Mouse (Mus musculus) embryonic facial prominence, embryonic 12.5 days (tissue): ENCODE data around the gene Gpx6. TPM values are rescaled to one million over a fixed set of nuclear protein-coding genes. Genes with fewer than 3 reads are reported as not detected.

Source experiments
- ATAC-seq: fragments of 200-750 bp; cut with Nextera tagmentation; 2 replicates; pipeline ENCODE4 v1.8.0; 2017; ENCODE audit not compliant: insufficient number of reproducible peaks, insufficient read depth, low FRiP score, low TSS enrichment
- H3K27ac ChIP-seq: fragments of 300-500 bp; sonication (generic); 2 replicates; pipeline ENCODE4 v1.5.1; 2016; ENCODE audit warnings: mild to moderate bottlenecking
- H3K27me3 ChIP-seq: fragments of 300-500 bp; sonication (generic); 2 replicates; pipeline ENCODE4 v1.6.1; 2016; ENCODE audit warnings: mild to moderate bottlenecking, moderate library complexity
- H3K36me3 ChIP-seq: fragments of 300-500 bp; sonication (generic); 2 replicates; pipeline ENCODE4 v1.6.1; 2016; ENCODE audit warnings: mild to moderate bottlenecking
- H3K4me1 ChIP-seq: fragments of 300-500 bp; sonication (generic); 2 replicates; pipeline ENCODE4 v1.6.1; 2016
- H3K4me2 ChIP-seq: fragments of 300-500 bp; sonication (generic); replicated peaks from 2 replicates; pipeline ENCODE4 v1.6.1; 2016; ENCODE audit warnings: mild to moderate bottlenecking, moderate library complexity
- H3K4me3 ChIP-seq: fragments of 300-500 bp; sonication (generic); 2 replicates; pipeline ENCODE4 v1.5.1; 2016; ENCODE audit warnings: mild to moderate bottlenecking
- H3K9ac ChIP-seq: fragments of 300-500 bp; sonication (generic); 2 replicates; pipeline ENCODE4 v1.6.1; 2016; ENCODE audit warnings: mild to moderate bottlenecking, moderate library complexity
- H3K9me3 ChIP-seq: fragments of 300-500 bp; sonication (generic); 2 replicates; pipeline ENCODE4 v1.6.1; 2016; ENCODE audit warnings: mild to moderate bottlenecking, moderate library complexity
- WGBS: fragments of 180-500 bp; shearing (Covaris S2); methylation state at CpG from one replicate; pipeline ENCODE4 v1.1.7; 2016; 5-methylcytosine and 5-hydroxymethylcytosine counted together
- polyA plus RNA-seq: library from polyadenylated mRNA; unstranded; fragments of >200 nt; fragmentation: Nextera tagmentation; extraction: Ambion mirVana; gene quantifications from 2 replicates; pipeline ENCODE4 v1.2.1, GENCODE M21; 2016

Gpx6 gene
- polyA plus RNA-seq, result 0.13 and 0.55 TPM in 2 replicates

GRCm38 (mm10) chr13:21311926-21312325, at the start of gene Gpx6:
Gene Gpx6, plus strand, starts transcription at chr13:21312125.
- H3K27me3 ChIP-seq, result no peaks in the 10 kb centered on the region
- no peak within 1 kb of the TSS for H3K27ac ChIP-seq
- no peaks in the 10 kb centered on the region for H3K9me3 ChIP-seq
- H3K4me3 ChIP-seq, result no peak within 1 kb of the TSS
- no peak within 1 kb of the TSS for H3K4me2 ChIP-seq
- 24% methylated on average over 3 of the region's 3 CpGs for WGBS
- no peak for ATAC-seq
- no peaks in the 10 kb centered on the region for H3K4me1 ChIP-seq
- H3K36me3 ChIP-seq, result no peaks in the 10 kb centered on the region
- no peak within 1 kb of the TSS for H3K9ac ChIP-seq

GRCm38 (mm10) chr13:21262787-21263461, 49.0 kb upstream of the Gpx6 start:
- no peak overlapping the region for H3K9ac ChIP-seq
- H3K36me3 ChIP-seq, result no peaks in the 10 kb centered on the region
- no peak overlapping the region for H3K27ac ChIP-seq
- H3K4me3 ChIP-seq, result no peak overlapping the region
- H3K4me2 ChIP-seq, result no peak overlapping the region
- 61% methylated on average over 4 of the region's 4 CpGs for WGBS
- no peak for ATAC-seq
- no peaks in the 10 kb centered on the region for H3K4me1 ChIP-seq
- H3K9me3 ChIP-seq, result no peaks in the 10 kb centered on the region
- H3K27me3 ChIP-seq, result no peaks in the 10 kb centered on the region; the same call in 1 of the 2 replicates

- WGBS, result 1% methylated on average over 11 of the region's 11 CpGs
- Histone ChIP-seq H3K27me3 (no peaks in the 10 kb centered on the region; the same call in 1 of the 2 replicates), H3K9me3 (no peaks in the 10 kb centered on the region), H3K4me2 (peak overlapping the region; percentile 49), H3K36me3 (no peaks in the 10 kb centered on the region), H3K27ac (no peak overlapping the region), H3K4me3 (peak overlapping the region; percentile 39), H3K4me1 (no peaks in the 10 kb centered on the region), H3K9ac (peak overlapping the region; percentile 33)
- no peak for ATAC-seq
These were observed 48.0 kb upstream of the Gpx6 start for GRCm38 (mm10) chr13:21263910-21264309.

GRCm38 (mm10) chr13:21264366-21264765, 47.6 kb upstream of the Gpx6 start:
- Histone ChIP-seq H3K27me3 (no peaks in the 10 kb centered on the region; the same call in 1 of the 2 replicates), H3K36me3 (no peaks in the 10 kb centered on the region), H3K4me2 (peak overlapping the region; percentile 49), H3K27ac (no peak overlapping the region), H3K4me3 (peak overlapping the region; percentile 39), H3K9ac (peak overlapping the region; percentile 33), H3K4me1 (no peaks in the 10 kb centered on the region), H3K9me3 (no peaks in the 10 kb centered on the region)
- WGBS, result 2% methylated on average over 11 of the region's 11 CpGs
- ATAC-seq, result no peak

GRCm38 (mm10) chr13:21265736-21266135, 46.2 kb upstream of the Gpx6 start:
- Histone ChIP-seq H3K36me3 (no peaks in the 10 kb centered on the region), H3K4me2 (no peak overlapping the region), H3K9ac (no peak overlapping the region), H3K27me3 (no peaks in the 10 kb centered on the region; the same call in 1 of the 2 replicates), H3K9me3 (no peaks in the 10 kb centered on the region), H3K4me3 (no peak overlapping the region), H3K27ac (no peak overlapping the region), H3K4me1 (no peaks in the 10 kb centered on the region)
- WGBS, result 37% methylated on average over 2 of the region's 2 CpGs
- ATAC-seq, result no peak

GRCm38 (mm10) chr13:21267541-21267940, 44.4 kb upstream of the Gpx6 start:
- Histone ChIP-seq H3K4me2 (peak overlapping the region; percentile 16), H3K9me3 (no peaks in the 10 kb centered on the region), H3K9ac (no peak overlapping the region), H3K27ac (no peak overlapping the region), H3K27me3 (no peaks in the 10 kb centered on the region; the same call in 1 of the 2 replicates), H3K4me1 (no peaks in the 10 kb centered on the region), H3K36me3 (no peaks in the 10 kb centered on the region), H3K4me3 (no peak overlapping the region)
- WGBS, result 13% methylated on average over 4 of the region's 4 CpGs
- no peak for ATAC-seq

GRCm38 (mm10) chr13:21268262-21268661, 43.7 kb upstream of the Gpx6 start:
- Histone ChIP-seq H3K27me3 (no peaks in the 10 kb centered on the region), H3K36me3 (no peaks in the 10 kb centered on the region), H3K27ac (no peak overlapping the region), H3K9me3 (no peaks in the 10 kb centered on the region), H3K4me2 (peak overlapping the region; percentile 16), H3K9ac (no peak overlapping the region), H3K4me1 (no peaks in the 10 kb centered on the region), H3K4me3 (no peak overlapping the region)
- WGBS, result 4% methylated on average over 1 of the region's 1 CpGs
- no peak for ATAC-seq

GRCm38 (mm10) chr13:21275021-21275814, 36.7 kb upstream of the Gpx6 start:
- Histone ChIP-seq H3K4me1 (no peaks in the 10 kb centered on the region), H3K27ac (peak overlapping the region; percentile 36; the same call in 1 of the 2 replicates), H3K4me2 (peak overlapping the region; percentile 63), H3K36me3 (no peaks in the 10 kb centered on the region), H3K27me3 (peaks cover 3% of the 10 kb centered on the region; the same call in 1 of the 2 replicates), H3K9ac (peak overlapping the region; percentile 51), H3K9me3 (no peaks in the 10 kb centered on the region), H3K4me3 (peak overlapping the region; percentile 53)
- under 1% methylated on average over 29 of the region's 29 CpGs for WGBS
- 0 out of 2 replicates have a peak, but pooled peaks have one; percentile 45 for ATAC-seq

GRCm38 (mm10) chr13:21275815-21276550, 35.9 kb upstream of the Gpx6 start:
- WGBS, result under 1% methylated on average over 25 of the region's 25 CpGs
- peak overlapping the region; percentile 53 for H3K4me3 ChIP-seq

GRCm38 (mm10) chr13:21276551-21276950, 35.4 kb upstream of the Gpx6 start:
- 0 out of 2 replicates have a peak, but pooled peaks have one; percentile 36 for ATAC-seq
- H3K4me2 ChIP-seq, result peak overlapping the region; percentile 63
- H3K36me3 ChIP-seq, result no peaks in the 10 kb centered on the region

More at GRCm38 (mm10) chr13:21275815-21276550, 35.9 kb upstream of the Gpx6 start:
- Histone ChIP-seq H3K4me2 (peak overlapping the region; percentile 63), H3K36me3 (no peaks in the 10 kb centered on the region), H3K9ac (peak overlapping the region; percentile 54), H3K27me3 (peaks cover 3% of the 10 kb centered on the region; the same call in 1 of the 2 replicates), H3K27ac (no peak overlapping the region), H3K9me3 (no peaks in the 10 kb centered on the region), H3K4me1 (no peaks in the 10 kb centered on the region)
- no peak for ATAC-seq

GRCm38 (mm10) chr13:21279076-21279475, 32.8 kb upstream of the Gpx6 start:
- ATAC-seq, result no peak
- H3K27ac ChIP-seq, result no peak overlapping the region
- peak overlapping the region; percentile 59 for H3K4me2 ChIP-seq
- peaks cover 3% of the 10 kb centered on the region; the same call in 1 of the 2 replicates for H3K27me3 ChIP-seq
- H3K4me3 ChIP-seq, result peak overlapping the region; percentile 48
- no peaks in the 10 kb centered on the region for H3K4me1 ChIP-seq
- no peaks in the 10 kb centered on the region for H3K9me3 ChIP-seq
- H3K36me3 ChIP-seq, result no peaks in the 10 kb centered on the region
- whole genome bisulfite sequencing, result 7% methylated on average over 8 of the region's 8 CpGs
- H3K9ac ChIP-seq, result peak overlapping the region; percentile 9; the same call in 1 of the 2 replicates

More at GRCm38 (mm10) chr13:21276551-21276950, 35.4 kb upstream of the Gpx6 start:
- Histone ChIP-seq H3K4me1 (no peaks in the 10 kb centered on the region), H3K9ac (peak overlapping the region; percentile 54), H3K27me3 (peaks cover 3% of the 10 kb centered on the region; the same call in 1 of the 2 replicates), H3K9me3 (no peaks in the 10 kb centered on the region), H3K27ac (no peak overlapping the region), H3K4me3 (peak overlapping the region; percentile 53)
- under 1% methylated on average over 9 of the region's 9 CpGs for WGBS
